Mouse (Mus musculus): Measurements from ENCODE around the gene Bbs9.
A peak's percentile ranks its signal among the peaks of the same experiment; 100 is the strongest.

Gene Bbs9

DNA sequence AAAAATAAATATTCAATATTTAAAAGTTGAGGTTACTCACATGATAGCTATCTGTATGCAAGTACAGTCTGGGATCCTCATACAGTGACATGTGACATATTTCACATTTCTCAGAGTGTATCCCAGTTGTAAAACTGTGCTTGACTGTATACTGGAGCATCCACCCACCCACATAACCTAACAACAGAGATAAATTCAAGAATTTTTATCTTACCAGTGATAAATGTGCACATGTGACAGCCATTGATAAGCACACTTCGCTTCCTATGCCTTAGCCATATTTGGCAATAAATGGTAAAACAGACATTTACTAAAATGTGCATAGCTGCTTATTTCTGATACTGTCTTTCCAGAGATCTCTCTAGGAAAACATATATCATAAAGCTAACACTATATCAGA lies 330.5 kb downstream of the Bbs9 start:
- peak; percentile 46 for DNase-seq (ENCODE audit: low read depth)

DNA sequence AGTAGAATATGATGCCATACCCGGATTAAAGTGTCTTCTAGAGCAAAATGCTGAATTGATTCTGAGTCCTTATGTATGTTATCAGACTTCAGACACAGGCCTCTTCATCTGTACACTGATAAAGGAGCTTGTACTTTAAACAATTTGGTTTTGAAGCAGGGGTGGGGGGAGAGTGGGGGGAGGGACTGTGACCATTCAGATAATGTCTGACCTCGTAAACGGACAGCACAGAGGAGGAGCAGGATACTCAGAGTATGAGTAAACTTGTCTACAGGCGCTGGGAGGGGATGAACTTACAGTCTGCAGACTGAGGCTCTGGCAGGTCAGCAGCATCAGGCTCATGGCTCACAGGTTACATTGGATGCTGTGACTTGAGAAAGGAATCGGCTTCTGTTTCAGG lies 331.0 kb downstream of the Bbs9 start:
- DNase-seq (ENCODE audit: low read depth) = no peak

DNA sequence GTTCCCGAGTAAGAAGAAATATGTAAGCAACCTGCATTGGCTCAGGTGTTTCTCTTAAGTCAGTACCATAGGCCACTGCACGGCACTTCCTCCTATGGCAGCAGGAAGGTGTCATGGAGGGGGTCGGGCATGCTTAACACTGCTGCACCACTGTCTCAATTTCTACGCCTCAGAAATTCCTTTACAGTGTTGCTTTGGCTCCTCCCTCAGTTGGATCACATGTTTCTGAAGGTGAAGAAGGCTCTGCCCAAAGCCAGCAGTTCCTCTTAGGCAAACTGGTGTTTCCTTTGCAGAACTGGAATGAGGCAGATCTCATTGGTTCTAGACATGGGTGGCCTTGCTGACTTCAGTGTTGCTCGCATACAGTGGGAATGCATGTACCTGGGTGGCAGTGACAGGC lies 332.2 kb downstream of the Bbs9 start:
- no peak for DNase-seq (ENCODE audit: low read depth)

DNA sequence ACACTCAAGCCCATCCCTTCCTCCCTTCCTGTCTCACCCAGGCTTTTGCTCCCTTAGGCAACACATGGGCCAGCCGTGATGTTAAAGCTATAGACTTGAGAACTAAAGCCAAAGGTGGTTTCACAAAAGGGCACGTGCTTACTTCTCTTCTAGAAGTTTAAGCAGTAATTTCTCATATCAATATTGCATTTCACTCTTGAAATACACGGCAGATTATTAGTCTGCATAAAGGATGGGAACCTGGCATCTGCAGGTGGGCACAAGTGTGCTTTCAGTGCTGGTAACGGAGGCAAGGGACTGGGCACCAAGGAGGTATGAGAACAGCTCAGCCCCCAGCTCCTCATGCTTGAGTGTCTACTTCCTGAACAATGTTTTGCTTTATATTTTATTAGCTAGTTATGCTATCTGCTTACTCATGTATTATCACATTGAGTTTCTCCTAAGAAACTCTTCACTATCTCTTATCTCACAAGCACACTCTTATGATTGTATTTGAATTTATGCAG lies 334.2 kb downstream of the Bbs9 start:
- DNase-seq (ENCODE audit: low read depth) = no peak

DNA sequence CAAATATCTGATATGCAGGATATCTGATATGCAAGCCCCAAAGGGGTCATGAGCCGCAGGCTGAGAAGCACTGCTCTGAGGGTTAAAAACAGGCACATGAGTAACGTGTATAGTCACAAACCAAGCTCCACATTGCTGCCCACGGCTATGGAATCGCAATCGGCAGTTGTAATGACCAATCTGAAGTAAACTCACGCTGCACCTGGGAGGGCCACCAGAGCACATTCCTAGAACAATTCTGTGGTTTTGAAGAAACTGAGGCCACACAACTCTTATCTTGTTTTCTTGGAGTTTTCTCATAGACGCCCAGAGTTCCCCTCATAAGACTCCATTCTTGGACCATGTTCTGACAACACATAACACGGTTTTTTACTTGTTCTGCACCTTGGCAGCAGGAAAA lies 334.9 kb downstream of the Bbs9 start:
- peak; percentile 75 for DNase-seq (ENCODE audit: low read depth)

DNA sequence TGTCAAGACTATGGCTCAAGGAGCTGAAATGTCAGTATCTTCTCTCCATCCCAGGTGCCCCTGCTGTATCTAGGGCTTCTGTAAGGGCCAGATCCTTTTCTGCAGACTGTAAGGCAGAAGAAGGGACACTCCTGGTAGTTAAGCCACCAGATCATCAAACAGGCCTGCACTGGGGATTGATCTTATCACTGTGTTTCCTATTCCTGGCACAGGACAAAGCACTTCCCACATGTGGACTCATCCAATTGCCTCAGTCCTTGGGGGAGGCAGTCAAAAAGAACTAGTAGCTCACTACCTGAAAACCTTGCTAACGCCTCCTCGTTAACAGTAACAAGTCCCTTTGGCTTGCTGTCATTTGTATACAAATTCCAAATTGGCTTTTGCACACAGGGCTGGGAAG lies 336.4 kb downstream of the Bbs9 start:
- no peak for DNase-seq (ENCODE audit: low read depth)

DNA sequence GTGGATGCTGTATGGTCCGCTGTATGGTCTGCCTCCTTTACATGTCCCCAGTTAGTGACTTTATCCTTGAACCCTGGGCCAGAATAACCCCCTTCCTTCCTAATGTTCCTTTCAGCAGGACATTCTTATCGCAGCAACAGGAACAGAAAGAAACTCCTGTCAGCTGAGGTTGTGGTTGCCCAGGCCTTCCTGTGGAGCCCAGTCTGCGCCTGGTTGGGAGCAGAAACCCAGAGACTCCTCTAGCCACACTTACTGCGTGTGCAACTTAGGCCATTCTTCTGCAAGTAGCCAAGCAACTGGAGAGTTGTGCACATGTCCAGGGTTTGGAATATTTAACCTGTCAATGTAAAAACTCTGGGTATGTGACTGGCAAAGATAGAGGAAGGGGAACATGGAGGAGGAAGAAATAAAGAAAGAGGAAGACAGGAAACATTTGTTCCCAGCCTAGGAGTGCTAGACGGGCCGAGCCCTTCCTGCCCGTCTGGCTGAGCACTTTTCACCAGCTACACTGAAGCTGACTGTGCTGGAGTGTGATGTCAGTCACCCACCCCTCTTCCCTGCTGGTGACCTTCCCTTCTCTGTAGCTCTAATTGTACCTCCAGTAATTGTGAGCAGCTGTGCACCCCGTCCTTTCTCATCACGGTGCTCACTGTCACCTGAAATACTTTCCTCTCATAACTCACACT lies 339.0 kb downstream of the Bbs9 start:
- no peak for DNase-seq (ENCODE audit: low read depth)

DNA sequence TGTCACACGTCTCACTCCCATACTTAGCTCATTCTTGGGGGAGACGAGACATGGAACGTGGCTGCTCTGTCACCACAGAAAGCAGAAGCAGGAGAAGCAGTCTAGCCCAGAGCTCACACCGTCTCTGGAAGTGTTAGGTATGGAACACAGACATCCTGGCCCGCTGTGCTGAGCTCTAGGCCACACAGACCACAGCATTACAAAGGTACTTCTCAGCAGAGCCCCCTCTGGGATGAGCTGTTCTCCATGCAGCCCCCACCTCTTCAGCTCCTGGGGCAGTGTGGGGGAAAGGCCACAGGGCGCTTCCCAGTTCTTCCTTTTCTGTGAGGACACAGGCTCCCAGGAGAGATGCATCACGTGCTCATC lies 339.6 kb downstream of the Bbs9 start:
- DNase-seq (ENCODE audit: low read depth) = no peak

DNA sequence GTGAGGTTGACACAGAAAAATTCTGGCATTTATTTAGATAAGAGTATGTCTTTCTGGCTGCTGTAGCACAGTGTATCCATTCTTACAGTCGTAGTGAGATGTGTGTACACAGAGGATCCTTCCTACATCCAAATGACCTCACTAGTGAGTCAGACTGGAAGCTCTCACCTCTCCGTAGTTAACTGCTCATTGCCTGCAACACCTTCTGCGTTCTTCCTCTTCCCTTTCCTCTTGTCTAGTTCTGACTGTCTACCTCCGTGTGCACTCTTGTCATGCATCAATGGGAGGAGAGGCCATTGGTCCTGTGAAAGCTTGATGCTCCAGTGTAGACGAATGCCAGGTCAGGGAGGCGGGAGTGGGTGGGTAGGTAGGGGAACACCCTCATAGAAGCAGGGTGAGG lies 344.0 kb downstream of the Bbs9 start:
- DNase-seq (ENCODE audit: low read depth) = no peak

DNA sequence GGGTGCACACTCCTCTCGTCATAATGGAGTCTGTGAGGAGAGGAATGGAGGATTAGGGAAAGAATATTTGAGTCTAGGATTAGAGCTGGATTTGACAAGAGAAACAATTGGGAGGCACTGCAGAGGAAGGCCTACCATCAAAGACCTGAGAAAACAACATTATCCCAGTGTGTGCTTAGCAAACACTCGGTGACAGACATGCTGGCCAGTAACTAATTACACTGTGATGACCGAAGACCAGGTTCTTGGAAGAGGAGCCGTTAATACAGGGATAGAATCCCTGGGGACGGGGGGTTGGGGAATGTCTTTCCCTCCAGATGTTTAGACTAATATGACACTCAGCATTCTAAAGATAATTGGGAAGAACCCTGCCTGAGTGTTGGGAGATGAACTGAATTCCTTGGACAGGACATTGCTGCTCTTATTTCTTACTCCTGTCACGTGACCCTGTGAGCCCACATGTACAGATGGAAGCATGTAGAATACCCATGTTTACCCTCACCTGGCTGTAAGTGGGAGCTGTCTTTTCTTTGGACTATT lies 345.2 kb downstream of the Bbs9 start:
- DNase-seq (ENCODE audit: low read depth) = no peak

DNA sequence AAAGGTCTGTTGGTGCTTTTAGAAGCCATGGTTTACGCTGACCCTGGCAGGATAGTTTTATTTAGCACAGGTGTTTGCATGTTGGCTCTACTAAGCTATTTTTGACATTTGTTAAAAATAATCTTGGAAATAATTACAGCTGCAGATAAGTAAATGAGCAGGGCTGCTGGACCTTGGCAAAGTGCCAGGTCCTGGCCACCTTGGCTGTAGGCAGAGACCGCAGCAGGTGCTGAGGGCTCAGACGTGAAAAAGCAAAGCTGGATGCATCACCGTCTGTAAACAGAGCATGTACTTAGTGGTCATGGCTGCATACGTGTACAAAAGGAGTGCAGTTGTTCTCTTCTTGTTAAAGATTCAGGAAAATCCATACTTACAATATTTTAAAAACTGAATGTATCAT lies 347.3 kb downstream of the Bbs9 start:
- no peak for DNase-seq (ENCODE audit: low read depth)

DNA sequence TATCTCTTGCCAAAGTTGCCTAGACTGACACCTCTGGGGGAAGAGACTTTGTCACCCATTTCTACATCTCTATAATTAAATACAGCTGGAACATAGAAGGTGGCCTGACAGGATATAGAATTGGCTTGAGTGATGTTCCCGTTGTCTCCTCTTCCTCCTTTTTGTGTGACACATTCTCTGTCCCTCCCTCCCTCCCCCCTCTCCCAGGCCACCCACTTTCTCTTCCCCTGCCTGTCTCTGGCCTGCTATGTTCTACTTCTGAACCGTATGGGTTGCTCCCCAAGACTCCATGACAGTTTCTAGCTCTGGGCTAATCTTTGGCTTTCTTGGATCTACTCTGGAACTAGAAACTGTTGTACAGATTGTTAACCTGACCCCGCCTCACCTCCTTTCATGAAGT lies 348.3 kb downstream of the Bbs9 start:
- no peak for DNase-seq (ENCODE audit: low read depth)

DNA sequence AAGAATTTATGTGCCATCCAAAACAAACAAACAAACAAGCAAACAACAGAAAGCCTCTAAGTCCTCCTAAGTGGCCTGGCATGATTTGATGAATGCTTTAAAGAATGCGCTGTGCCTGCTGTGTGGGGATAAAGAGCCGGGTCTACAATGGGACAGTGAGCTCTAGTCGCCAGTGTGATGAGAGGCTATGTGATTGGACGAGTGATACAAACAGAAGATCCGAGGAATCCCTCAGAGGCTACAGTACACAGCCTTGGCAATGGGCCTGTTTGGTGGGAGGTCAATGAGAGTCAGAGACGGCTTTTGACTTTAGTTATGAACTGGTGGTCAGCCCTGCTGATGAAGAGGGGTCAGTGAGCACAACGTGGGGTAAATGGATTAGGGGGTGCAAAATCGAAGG lies 349.4 kb downstream of the Bbs9 start:
- no peak for DNase-seq (ENCODE audit: low read depth)

DNA sequence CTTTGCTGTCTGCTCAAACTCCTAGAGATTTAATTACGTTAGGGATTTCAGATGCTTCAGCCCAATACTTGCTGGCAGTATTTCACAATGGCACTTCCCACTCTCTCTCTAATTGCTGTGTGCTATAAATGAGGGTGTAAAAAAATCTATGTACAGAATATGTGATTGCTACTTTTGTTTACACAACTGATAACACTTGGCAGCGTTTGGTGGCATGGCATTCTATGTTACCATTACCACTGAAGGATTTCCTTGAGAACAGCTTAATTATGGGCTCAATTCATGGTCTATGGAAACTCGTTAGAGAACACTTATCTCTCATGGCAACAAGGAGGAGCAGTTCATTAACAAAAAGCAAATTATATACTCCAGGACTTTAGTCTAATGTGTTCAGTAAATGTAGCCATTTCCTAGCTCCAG lies 351.1 kb downstream of the Bbs9 start:
- DNase-seq (ENCODE audit: low read depth) = no peak

DNA sequence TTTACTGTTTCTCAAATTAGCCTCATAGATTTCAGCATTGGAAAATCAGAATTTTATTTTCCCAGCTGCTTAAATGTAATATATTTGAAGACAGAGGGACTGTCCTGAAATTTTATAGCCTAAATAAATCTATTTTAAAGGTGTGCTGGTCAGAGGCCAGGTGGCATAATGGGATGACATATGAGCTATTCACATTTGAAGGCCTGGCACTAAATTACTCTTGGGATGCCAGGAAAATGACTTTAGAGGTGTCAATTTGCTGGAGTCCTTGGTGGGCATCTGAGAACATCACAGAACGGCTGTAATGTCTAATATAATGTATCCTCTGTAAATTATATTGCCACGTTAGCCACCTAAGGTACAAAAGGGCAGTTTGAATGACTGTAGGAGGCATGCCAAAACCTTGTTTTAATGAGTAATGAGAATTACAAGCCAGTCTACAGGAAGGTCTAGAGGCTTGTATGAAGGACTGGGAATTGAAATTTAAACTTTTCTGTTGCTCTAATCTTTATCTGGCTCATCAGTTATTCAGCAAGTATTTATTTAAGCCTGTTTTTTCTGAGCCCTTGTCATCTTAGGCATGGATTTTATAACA lies 351.8 kb downstream of the Bbs9 start:
- DNase-seq (ENCODE audit: low read depth) = no peak

DNA sequence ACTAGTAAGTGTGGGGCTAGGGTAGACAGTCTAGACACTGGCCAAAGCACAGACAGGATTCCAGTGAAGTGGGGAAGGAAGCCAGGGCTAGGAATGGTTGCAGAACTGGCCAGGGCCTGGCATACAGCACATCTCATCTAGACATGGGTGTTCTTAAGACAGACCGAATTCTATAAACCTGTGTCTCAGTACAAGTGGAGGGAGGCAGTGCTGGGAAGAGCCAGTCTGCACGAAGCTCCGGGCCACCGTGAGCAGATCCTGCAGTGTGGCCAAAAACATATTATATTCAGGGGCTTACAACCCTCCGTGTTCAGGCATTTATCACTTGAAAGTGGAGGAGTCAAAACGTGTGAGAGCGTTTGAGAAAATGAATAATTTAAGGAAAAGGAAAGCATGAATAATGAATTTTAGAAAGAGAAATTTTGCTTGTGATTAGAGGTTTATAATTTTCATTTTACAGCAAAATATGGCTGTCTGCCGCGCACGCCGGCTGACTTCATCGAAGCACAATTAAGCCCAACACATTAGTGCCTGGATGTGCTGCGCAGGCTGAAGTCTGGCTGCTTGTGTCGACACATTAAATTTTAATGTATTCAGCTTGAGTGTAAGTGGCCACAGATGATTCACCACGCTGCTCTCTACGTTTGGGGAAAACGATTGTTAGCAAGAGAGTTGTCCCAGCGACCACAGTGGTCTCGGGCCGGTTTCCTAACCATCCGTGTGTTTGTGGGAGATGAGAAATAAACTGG lies 353.9 kb downstream of the Bbs9 start:
- no peak for DNase-seq (ENCODE audit: low read depth)

DNA sequence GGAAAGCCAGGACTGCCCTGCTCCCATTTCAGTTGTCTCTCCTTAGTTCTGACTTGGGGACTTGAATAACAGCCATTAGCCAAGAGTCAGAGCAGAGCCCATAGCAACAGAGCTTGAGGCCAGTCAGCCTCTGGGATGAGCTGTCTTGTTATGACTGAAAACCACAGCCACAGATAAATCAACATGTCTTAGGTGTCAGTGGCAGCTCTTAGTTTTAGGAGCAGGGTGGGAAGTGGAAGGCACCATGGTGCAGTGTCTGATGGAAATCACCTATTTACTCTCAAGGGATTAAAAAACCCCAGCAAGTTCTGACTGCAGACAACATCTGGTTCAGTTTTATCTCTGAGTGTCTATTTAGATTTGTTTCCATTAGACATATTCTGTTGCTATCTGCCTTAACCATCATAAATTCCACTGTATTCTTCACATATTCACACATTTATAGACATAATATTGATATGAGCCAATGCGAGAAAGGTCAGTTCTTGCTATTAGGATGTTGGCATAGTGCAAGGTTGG lies 359.5 kb downstream of the Bbs9 start:
- no peak for DNase-seq (ENCODE audit: low read depth)

DNA sequence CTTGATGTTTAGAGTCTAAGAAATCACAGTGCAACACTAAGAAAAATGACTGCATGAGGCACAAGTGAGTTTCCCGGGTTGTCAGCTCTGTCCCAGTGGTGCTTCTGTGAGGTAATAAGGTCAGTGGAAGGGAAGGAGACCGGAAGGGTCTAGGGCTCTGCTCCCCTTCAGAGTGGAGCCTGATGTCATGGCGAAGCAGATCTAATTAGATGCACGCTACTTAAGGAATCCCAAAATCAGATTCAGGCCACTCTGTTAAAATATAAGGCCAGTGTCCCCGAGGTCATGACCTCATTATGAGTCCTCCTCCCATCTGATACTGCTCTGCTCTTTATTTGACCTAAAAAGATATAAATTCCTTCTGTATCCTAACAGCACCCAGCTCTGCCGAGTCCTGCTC lies 361.5 kb downstream of the Bbs9 start:
- DNase-seq (ENCODE audit: low read depth) = no peak

DNA sequence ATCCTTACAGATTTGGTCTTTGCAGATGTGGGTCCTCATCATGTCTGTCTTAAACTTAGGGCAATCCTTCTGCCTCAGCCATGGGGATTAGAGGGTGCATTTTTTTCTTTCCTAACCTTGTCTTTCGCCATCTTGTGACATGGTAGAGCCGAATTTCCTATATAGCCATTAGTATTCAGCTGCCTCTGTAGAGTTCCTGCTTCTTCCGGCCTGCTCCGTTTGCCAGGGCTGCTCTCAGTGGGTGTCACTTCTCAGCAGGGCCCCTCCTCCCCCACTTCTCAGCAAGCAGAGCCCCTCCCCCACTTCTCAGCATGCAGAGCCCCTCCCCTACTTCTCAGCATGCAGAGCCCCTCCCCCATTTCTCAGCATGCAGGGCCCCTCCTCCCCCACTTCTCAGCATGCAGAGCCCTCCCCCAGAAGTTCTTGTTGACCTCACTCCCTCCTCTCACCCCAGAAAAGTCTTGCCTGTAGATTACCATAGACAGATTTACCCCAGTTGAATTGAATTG lies 362.2 kb downstream of the Bbs9 start:
- no peak for DNase-seq (ENCODE audit: low read depth)

DNA sequence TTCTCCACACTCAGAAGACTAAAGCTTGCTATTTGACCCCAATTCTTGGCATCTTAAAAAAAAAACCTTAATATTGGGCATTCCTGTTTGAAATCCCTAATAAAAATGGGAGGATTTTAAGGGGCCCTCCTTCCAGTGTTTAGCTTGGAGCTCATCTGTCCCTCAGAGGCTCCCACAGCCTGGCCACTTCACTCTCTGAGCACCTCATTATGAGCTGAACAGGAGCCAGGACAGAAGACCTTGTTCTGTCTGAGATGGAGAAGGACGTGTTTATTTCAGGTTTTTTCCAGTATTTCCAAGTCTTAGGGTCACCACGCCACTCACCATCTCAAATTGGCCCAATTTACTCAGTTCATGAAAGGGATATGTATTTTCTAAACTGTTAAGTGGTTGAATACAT lies 370.5 kb downstream of the Bbs9 start:
- no peak for DNase-seq (ENCODE audit: low read depth)

DNA sequence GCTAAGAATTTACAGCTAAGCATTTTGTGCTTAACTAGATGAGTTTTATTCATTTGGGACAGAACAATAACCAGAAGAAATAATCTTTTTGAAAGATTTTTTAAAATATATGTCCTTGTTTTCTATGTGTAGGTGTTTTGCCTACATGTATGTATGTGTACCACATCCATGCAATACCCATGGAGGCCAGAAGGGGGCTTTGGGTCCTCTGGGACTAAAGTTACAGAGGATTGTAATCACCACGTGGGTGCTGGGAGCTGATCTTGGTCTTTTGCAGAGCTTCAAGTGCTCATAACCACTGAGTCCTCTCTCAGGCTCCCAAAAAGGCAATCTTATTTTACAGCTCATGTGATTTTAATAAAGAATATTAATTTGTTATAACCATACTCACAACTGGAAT lies 371.3 kb downstream of the Bbs9 start:
- DNase-seq (ENCODE audit: low read depth) = peak; percentile 5

DNA sequence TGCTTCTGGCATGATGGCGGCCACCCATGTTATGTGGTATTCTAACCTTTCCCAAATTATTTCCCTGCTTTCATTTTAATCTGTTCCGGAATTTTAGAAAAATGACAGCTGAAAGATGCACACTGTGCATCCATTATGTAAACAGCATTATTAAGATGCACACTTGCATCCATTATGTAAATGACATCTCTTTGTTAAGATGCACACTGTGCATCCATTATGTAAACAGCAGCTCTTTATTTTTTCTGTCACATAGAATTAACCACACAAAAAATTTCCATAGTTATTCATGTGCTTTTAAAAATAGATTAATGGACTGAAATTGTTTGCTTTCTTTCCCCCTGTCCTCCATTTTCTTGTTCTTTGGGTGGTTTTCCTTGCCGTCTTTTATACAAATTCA lies 373.3 kb downstream of the Bbs9 start:
- no peak for DNase-seq (ENCODE audit: low read depth)

DNA sequence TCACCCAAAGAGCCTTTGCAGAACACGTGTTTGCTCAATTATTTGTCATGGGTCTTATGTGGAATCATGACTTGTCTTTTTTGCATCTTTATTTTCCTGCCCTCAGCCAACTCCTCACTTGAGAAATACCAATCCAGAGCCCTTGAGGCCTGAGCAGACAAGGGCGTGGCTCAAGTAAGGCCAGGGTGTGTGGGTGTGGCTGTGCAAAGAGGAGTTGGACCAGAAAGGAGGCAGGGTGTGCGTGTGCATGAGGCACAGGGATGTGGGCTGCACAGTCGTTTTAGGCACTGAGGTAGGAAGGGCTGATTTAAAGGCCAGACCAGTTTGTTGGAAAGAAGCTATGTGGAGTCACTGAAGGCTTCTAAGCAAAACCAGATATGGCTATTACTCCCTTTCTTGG lies 373.7 kb downstream of the Bbs9 start:
- peak; percentile 19 for DNase-seq (ENCODE audit: low read depth)

Measured in c-Kit-positive CD71-positive TER-119-negative erythroid progenitor cells, embryonic 14.5 days (primary cell).